Mouse (Mus musculus) thymus, adult 2 months (tissue): ENCODE measurements at regions not wholly inside any gene's neighbourhood (a gene's known extent, or its start where the extent isn't known, plus 50 kb on each side); places are given as distances from the start of the nearest gene placed in this dataset.
A peak's percentile ranks its signal among the peaks of the same experiment; 100 is the strongest.

Source experiments
- DNase-seq: peaks from one replicate; pipeline ENCODE4 v3.0.0; 2021
- H3K27ac ChIP-seq: fragments of 200-500 bp; 2 replicates; pipeline ENCODE4 v1.5.1; 2012; ENCODE audit warnings: low read length, control low read depth; ENCODE audit not compliant: control insufficient read depth, insufficient read depth
- H3K27me3 ChIP-seq: fragments of 200-500 bp; 2 replicates; pipeline ENCODE4 v1.6.1; 2012; ENCODE audit warnings: mild to moderate bottlenecking, low read length, moderate library complexity, mixed read lengths; ENCODE audit not compliant: control insufficient read depth, insufficient read depth
- H3K36me3 ChIP-seq: fragments of 200-500 bp; 2 replicates; pipeline ENCODE4 v1.6.1; 2012; ENCODE audit warnings: mild to moderate bottlenecking, low read length, moderate library complexity; ENCODE audit not compliant: control insufficient read depth, insufficient read depth
- H3K4me1 ChIP-seq: fragments of 200-500 bp; replicated peaks from 2 replicates; pipeline ENCODE4 v1.6.1; 2012; ENCODE audit warnings: low read length; ENCODE audit not compliant: control insufficient read depth, insufficient read depth
- H3K4me3 ChIP-seq: fragments of 200-500 bp; 2 replicates; pipeline ENCODE4 v1.5.1; 2012; ENCODE audit warnings: mild to moderate bottlenecking, low read length, control low read depth, moderate library complexity; ENCODE audit not compliant: control insufficient read depth, insufficient read depth
- CTCF ChIP-seq: fragments of 200-500 bp; IDR thresholded peaks from 2 replicates; pipeline ENCODE4 v1.5.1; 2012; ENCODE audit warnings: mild to moderate bottlenecking, control low read depth, low read length, moderate library complexity, borderline replicate concordance; ENCODE audit not compliant: control insufficient read depth, poor library complexity, insufficient read depth; ENCODE audit errors: extremely low read depth
- POLR2A ChIP-seq: fragments of 200-500 bp; IDR thresholded peaks from 2 replicates; pipeline ENCODE4 v1.6.1; 2012; ENCODE audit warnings: mild to moderate bottlenecking, low read length, control low read depth, moderate library complexity; ENCODE audit not compliant: control insufficient read depth, poor library complexity, insufficient read depth; ENCODE audit errors: extremely low read depth
- WGBS: fragments of 180-500 bp; shearing (Covaris S2); methylation state at CpG from one replicate; pipeline ENCODE4 v1.1.7; 2018; 5-methylcytosine and 5-hydroxymethylcytosine counted together

DNA sequence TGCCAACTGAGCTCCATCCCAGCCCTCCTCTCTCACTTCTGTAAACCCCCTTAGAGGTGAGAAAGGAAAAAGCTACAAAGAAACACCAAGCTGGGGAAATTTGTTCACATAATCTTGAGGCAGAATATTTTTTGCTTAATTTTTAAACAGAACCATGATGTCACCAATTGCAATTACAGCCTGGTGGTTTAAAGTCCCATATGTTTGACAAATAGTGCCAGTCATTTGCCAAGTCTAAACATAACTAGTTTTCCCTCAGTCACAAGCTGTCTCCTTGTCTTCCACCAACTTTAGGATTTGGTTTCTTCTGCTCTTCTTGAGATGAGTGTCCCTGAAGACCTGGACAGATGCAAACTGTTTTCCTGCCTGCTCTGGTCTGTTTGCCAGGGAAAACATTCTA lies 222.0 kb downstream of the Qk start:
- DNase-seq: no peak
- no peak for TF ChIP-seq POLR2A
- no peak for TF ChIP-seq CTCF
- Histone ChIP-seq H3K4me3 (no peak overlapping the region), H3K27me3 (no peaks in the 10 kb centered on the region), H3K4me1 (peaks cover 9% of the 10 kb centered on the region), H3K36me3 (no peaks in the 10 kb centered on the region), H3K27ac (no peak overlapping the region)

DNA sequence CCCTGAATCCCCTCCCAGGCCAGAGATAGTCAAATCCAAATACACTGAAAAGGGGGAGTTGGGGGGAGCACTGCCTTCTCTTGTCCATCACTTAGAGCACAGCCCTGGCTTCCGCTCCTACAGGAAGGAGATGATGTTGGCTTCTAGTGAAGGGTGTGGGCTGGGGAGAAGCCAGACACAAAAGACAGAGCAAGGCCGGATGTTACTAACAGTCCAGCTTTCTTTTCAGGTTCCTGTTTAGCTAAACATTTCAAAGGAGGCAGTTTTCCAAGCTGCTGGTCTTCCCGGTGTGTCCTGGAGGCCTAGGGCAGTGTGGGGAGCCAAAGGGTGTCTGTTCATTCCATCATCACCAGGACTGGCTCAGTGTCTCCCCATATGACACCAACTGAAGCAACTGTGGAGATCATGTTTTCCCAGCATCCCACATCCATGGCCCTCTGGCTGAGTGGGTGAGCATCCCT lies 223.8 kb downstream of the Qk start:
- Histone ChIP-seq H3K4me3 (no peak overlapping the region), H3K4me1 (peaks cover 9% of the 10 kb centered on the region), H3K27ac (no peak overlapping the region), H3K36me3 (no peaks in the 10 kb centered on the region), H3K27me3 (no peaks in the 10 kb centered on the region)
- TF ChIP-seq CTCF: no peak
- TF ChIP-seq POLR2A: no peak
- no peak for DNase-seq
- WGBS: 82% methylated on average over 3 of the region's 3 CpGs

- DNase-seq: no peak
- Histone ChIP-seq H3K4me3 (no peak overlapping the region), H3K4me1 (peaks cover 9% of the 10 kb centered on the region), H3K36me3 (no peaks in the 10 kb centered on the region), H3K27ac (no peak overlapping the region), H3K27me3 (no peaks in the 10 kb centered on the region)
- WGBS: 77% methylated on average over 3 of the region's 3 CpGs
- TF ChIP-seq CTCF (no peak), POLR2A (no peak)
Observed at GRCm38 (mm10) chr17:10094108-10094521, 225.5 kb downstream of the Qk start.

DNA sequence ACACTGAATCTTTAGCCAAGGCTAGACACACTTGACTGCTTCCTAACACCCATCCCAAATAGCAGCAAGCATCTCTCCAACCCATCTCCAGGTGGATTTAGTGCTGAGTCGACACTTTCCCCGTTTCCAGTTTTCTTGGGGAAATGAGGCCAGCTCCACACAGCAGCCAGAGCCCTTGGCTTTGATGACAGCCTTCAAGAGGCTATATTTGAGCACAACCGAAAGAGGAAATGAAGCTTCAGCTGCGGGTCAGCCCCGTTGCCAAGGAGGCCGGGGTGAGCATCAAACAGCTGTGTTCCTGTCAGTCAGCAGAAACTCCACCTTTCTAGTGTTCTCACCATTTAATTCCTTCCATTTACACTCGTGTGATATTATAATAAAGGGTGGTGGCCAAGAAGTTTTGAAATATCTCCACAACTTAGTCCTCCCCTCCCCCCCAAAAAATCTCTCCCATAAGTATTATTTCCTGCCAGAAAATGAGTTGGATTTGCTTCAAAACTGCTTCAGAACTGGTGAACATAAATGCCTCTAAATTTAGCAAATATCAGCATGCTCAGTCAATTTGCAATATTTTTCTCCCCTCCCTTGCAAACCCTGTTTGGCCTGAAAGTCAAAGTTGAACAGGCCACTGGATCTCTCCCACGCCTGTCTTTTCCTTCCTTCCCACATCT lies 226.1 kb downstream of the Qk start:
- 13% methylated on average over 8 of the region's 8 CpGs for WGBS
- H3K4me3 ChIP-seq: no peak overlapping the region
- peak; percentile 24 for DNase-seq

GRCm38 (mm10) chr17:10087192-10087886 lies 232.3 kb downstream of the Qk start:
- H3K27ac ChIP-seq: no peak overlapping the region
- no peaks in the 10 kb centered on the region for H3K36me3 ChIP-seq
- no peak for TF ChIP-seq CTCF
- TF ChIP-seq POLR2A: no peak
- 91% methylated on average over 7 of the region's 7 CpGs for WGBS
- H3K27me3 ChIP-seq: no peaks in the 10 kb centered on the region
- no peak for DNase-seq
- no peaks in the 10 kb centered on the region for H3K4me1 ChIP-seq
- no peak overlapping the region for H3K4me3 ChIP-seq

More for the DNA sequence above, 226.1 kb downstream of the Qk start:
- Histone ChIP-seq H3K4me1 (peaks cover 9% of the 10 kb centered on the region), H3K27me3 (no peaks in the 10 kb centered on the region), H3K27ac (no peak overlapping the region), H3K36me3 (no peaks in the 10 kb centered on the region)
- TF ChIP-seq POLR2A (no peak), CTCF (no peak)

GRCm38 (mm10) chr17:10086558-10086957 lies 233.1 kb downstream of the Qk start:
- no peak for DNase-seq
- WGBS: 95% methylated on average over 2 of the region's 2 CpGs
- TF ChIP-seq POLR2A: no peak
- H3K4me3 ChIP-seq: no peak overlapping the region
- no peak overlapping the region for H3K27ac ChIP-seq
- H3K36me3 ChIP-seq: no peaks in the 10 kb centered on the region
- no peaks in the 10 kb centered on the region for H3K27me3 ChIP-seq
- H3K4me1 ChIP-seq: no peaks in the 10 kb centered on the region
